In the genomic region with DNA sequence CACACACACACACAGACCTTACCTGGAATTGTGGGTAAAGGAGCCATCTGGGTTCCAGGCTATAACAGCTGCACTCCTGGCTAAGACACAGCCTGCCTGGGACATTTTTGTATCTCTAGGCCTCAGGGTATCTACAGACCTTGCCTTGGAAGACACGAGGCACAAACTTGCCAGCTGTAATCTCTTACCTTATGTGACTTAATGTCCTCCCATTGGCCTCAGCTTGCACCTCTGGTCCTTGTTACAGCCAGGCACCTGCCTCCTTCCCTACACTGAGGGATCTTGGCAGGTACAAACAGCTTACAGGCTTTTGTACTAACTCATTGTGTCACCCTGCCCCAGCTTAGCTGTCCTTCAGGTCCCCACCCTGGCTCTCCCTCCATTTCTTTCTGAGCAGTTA, we compare ENCODE assay signal across 14 mouse cellular contexts. TPM values are rescaled to one million over a fixed set of nuclear protein-coding genes. Genes with fewer than 3 reads are reported as not detected.
A peak's percentile ranks its signal among the peaks of the same experiment; 100 is the strongest.
DNase-seq lines count a peak whose midpoint lies in the region; ATAC-seq lines count a peak whose summit lies in the region.
"Had no signal": no experiment of that assay in that cellular context is flagged by ENCODE, and none has a peak within 500 bp of the region (broad histone marks: within the 10 kb centered on the region; RNA-seq: fewer than 3 reads in every experiment).

No protein-coding gene starts in this region.

- H3K27me3 ChIP-seq in heart, embryonic 10.5 days (ENCODE audit: insufficient read depth, poor library complexity, severe bottlenecking): no peaks in the 10 kb centered on the region
- 0 out of 2 replicates have a peak, but pooled peaks cover 4% of the 10 kb centered on the region for H3K27me3 ChIP-seq in liver, embryonic 12.5 days (replicated peaks)

- WGBS in heart, embryonic 10.5 days: 36% methylated on average over 1 of the region's 1 CpGs
- WGBS in liver, embryonic 12.5 days (ENCODE audit: insufficient replicate concordance): 17% methylated on average over 1 of the region's 1 CpGs

- no peak overlapping the region for H3K4me2 ChIP-seq in liver, embryonic 12.5 days

- no peak overlapping the region for H3K4me3 ChIP-seq in heart, embryonic 10.5 days
- H3K4me3 ChIP-seq in liver, embryonic 12.5 days: no peak overlapping the region

- no peaks in the 10 kb centered on the region for H3K9me3 ChIP-seq in heart, embryonic 10.5 days
- H3K9me3 ChIP-seq in liver, embryonic 12.5 days (replicated peaks): no peaks in the 10 kb centered on the region

- no peak for ATAC-seq in liver, embryonic 12.5 days

- DNase-seq in heart, embryonic 10.5 days (ENCODE audit: low spot score): no peak
- no peak for DNase-seq in heart, postnatal 10 days
- peak; percentile 38 for DNase-seq in MN1 (ENCODE audit: low spot score)
- DNase-seq in c-Kit-positive CD71-positive TER-119-positive erythroid progenitor cells, embryonic 14.5 days (ENCODE audit: low spot score): peak; percentile 7
- no peak for DNase-seq in kidney, adult 18-20 months
- DNase-seq in thymus, postnatal 25 days: no peak
- no peak for DNase-seq in kidney, postnatal 4 days

- no peak overlapping the region for H3K9ac ChIP-seq in liver, embryonic 12.5 days

- peak overlapping the region; percentile 66 for H3K27ac ChIP-seq in heart, embryonic 10.5 days
- peak overlapping the region; percentile 38; the same call in 1 of the 2 replicates for H3K27ac ChIP-seq in liver, embryonic 12.5 days

- intact Hi-C loops in heart, postnatal 10 days (cut with DNase I): no loop called here

- peaks cover 36% of the 10 kb centered on the region for H3K4me1 ChIP-seq in heart, embryonic 10.5 days
- H3K4me1 ChIP-seq in liver, embryonic 12.5 days: peaks cover 50% of the 10 kb centered on the region

- H3K36me3 ChIP-seq in heart, embryonic 10.5 days: no peaks in the 10 kb centered on the region
- H3K36me3 ChIP-seq in liver, embryonic 12.5 days: no peaks in the 10 kb centered on the region

RNA-seq across cellular contexts. Expression of a gene that starts 9.0 kb away (rescaled TPM):
- polyA plus RNA-seq in heart, embryonic 10.5 days (2016; fragmentation: Nextera tagmentation; extraction: Ambion mirVana): 1.1 and 1.2 TPM in 2 replicates
- under 1 TPM; 0.27 to 0.45 TPM for total RNA-seq in heart, postnatal 10 days (2021)
- polyA plus RNA-seq in liver, embryonic 12.5 days (2016; fragmentation: Nextera tagmentation; extraction: Ambion mirVana): 1.3 and 1.7 TPM in 2 replicates
- total RNA-seq: monocyte, adult 5-6 weeks had no signal

RNA-seq across cellular contexts. Expression of a gene that starts 45.5 kb away (rescaled TPM):
- polyA plus RNA-seq in heart, embryonic 10.5 days (2016; fragmentation: Nextera tagmentation; extraction: Ambion mirVana): not detected in 2 replicates
- total RNA-seq in heart, postnatal 10 days (2021): not detected
- not detected in 2 replicates for polyA plus RNA-seq in liver, embryonic 12.5 days (2016; fragmentation: Nextera tagmentation; extraction: Ambion mirVana)
- total RNA-seq: adrenal gland, postnatal 25 days; heart, postnatal 14 days; monocyte, adult 5-6 weeks had no signal
- polyA plus RNA-seq: embryonic facial prominence, embryonic 14.5 days; limb, embryonic 11.5 days; lung, embryonic 16.5 days had no signal

RNA-seq across cellular contexts. Expression of a gene that starts 57.8 kb away (rescaled TPM):
- polyA plus RNA-seq in heart, embryonic 10.5 days (2016; fragmentation: Nextera tagmentation; extraction: Ambion mirVana): not detected in 2 replicates
- total RNA-seq in heart, postnatal 10 days (2021): not detected
- polyA plus RNA-seq in liver, embryonic 12.5 days (2016; fragmentation: Nextera tagmentation; extraction: Ambion mirVana): not detected in 2 replicates
- total RNA-seq: adrenal gland, postnatal 25 days; heart, postnatal 14 days; monocyte, adult 5-6 weeks had no signal
- polyA plus RNA-seq: embryonic facial prominence, embryonic 14.5 days; limb, embryonic 11.5 days; lung, embryonic 16.5 days had no signal

Comparison
In these comparisons a context has a peak if more than half of its experiments do, and no peak if none do; other contexts are left out.
1. DNase-seq: peak in MN1 (single experiment) and c-Kit-positive CD71-positive TER-119-positive erythroid progenitor cells, embryonic 14.5 days (single experiment); none in heart, embryonic 10.5 days (single experiment), heart, postnatal 10 days (0 of 2), kidney, adult 18-20 months (single experiment), thymus, postnatal 25 days (single experiment) and kidney, postnatal 4 days (0 of 2).